Mouse (Mus musculus): ENCODE measurements around the gene Apoa2. TPM values are rescaled to one million over a fixed set of nuclear protein-coding genes. Genes with fewer than 3 reads are reported as not detected.

Apoa2 gene
- 1.9 and 2.6 TPM in 2 replicates for polyA plus RNA-seq (2016; fragmentation: Nextera tagmentation; extraction: Ambion mirVana)

DNA sequence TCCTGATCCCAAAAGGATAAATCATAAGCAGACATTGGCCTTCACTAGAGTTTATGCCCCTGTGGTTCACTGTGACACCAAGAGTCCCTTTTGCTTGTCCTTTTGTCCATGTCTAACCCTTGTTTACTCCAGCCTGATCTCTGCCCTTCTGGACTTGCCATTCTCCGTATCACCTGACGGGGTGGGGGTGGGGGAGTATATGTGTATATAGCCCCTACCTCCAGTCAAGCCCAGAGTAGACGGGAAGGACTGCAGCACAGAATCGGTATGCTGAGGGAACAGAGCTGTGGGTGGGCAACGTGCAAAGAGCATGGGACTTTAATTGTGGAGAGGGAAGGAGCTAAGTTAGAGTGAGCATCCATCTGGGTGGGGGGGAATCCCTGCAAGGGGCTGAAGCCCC is at the start of gene Apoa2:
Gene Apoa2 (plus strand): TSS at position 198 of the 400 bp plus-strand sequence.
- peaks cover 4% of the 10 kb centered on the region for H3K36me3 ChIP-seq
- H3K27me3 ChIP-seq (ENCODE audit: low read depth, poor library complexity, severe bottlenecking), result no peaks in the 10 kb centered on the region
- DNase-seq (ENCODE audit: low spot score), result no peak
- H3K4me3 ChIP-seq, result no peak within 1 kb of the TSS
- peak within 1 kb of the TSS; percentile 25; the same call in 1 of the 2 replicates for H3K27ac ChIP-seq
- H3K9me3 ChIP-seq (replicated peaks), result no peaks in the 10 kb centered on the region
- 83% methylated on average over 5 of the region's 5 CpGs for WGBS
- H3K4me1 ChIP-seq, result peaks cover 32% of the 10 kb centered on the region

DNA sequence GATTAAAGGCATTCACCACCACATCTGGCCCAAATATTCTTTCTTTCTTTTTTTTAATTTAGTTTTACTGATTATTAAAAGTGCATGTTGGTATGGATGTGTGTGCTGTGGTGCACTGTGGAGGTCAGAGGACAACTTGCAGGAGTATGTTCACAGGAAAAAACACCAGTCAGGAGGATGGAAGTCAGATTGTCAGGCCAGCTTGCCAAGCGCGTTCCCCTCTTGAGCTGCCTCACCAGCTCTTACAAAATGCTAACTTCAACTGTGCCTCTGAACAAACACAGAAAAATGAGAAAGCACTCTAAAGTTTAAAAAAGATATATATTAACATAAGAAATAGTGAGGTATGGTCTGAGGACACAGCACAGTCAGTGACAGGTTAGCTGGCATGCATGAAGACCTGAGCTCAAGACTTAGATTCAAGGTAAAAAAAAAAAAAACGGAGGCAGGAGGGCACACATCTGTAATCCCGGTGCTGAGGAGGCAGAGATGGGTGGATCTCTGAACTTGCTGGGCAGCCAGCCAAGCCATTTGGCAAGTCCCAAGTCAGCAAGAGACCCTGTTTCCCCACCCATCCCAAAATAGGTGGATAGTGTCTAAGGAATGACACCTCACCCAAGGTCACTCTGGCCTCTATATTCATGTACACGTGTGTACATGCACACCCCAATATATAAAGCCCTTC is 45.2 kb upstream of the Apoa2 start:
- 83% methylated on average over 5 of the region's 5 CpGs for WGBS
- Histone ChIP-seq H3K27me3 (ENCODE audit: low read depth, poor library complexity, severe bottlenecking) (no peaks in the 10 kb centered on the region), H3K27ac (no peak overlapping the region), H3K4me1 (0 out of 2 replicates have a peak, but pooled peaks cover 4% of the 10 kb centered on the region), H3K36me3 (no peaks in the 10 kb centered on the region), H3K9me3 (replicated peaks) (no peaks in the 10 kb centered on the region), H3K4me3 (no peak overlapping the region)
- no peak for DNase-seq (ENCODE audit: low spot score)

DNA sequence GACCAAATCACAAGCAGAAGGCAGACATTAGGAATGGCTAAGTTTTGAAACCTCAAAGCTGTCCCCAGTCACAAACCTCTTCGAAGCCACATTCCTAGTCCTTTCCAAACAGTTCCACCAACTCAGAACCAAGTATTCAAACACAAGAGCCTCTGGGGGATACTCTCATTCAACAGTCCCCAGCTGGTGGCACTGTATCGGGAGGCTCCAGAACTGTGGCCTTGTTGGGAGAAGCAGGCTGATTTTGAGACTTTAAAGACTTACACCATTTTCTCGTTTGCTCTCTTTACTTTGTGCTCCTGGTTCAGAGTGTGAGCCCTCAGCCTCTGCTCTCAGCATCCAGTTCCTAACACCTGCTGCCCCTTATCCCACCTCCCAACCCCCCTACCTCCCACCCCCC is 41.8 kb upstream of the Apoa2 start:
- no peaks in the 10 kb centered on the region for H3K36me3 ChIP-seq
- H3K27me3 ChIP-seq (ENCODE audit: low read depth, poor library complexity, severe bottlenecking), result peaks cover 13% of the 10 kb centered on the region; the same call in 1 of the 2 replicates
- peaks cover 18% of the 10 kb centered on the region for H3K4me1 ChIP-seq
- no peaks in the 10 kb centered on the region for H3K9me3 ChIP-seq (replicated peaks)
- 87% methylated on average over 3 of the region's 3 CpGs for WGBS
- no peak overlapping the region for H3K27ac ChIP-seq
- no peak for DNase-seq (ENCODE audit: low spot score)
- no peak overlapping the region for H3K4me3 ChIP-seq

DNA sequence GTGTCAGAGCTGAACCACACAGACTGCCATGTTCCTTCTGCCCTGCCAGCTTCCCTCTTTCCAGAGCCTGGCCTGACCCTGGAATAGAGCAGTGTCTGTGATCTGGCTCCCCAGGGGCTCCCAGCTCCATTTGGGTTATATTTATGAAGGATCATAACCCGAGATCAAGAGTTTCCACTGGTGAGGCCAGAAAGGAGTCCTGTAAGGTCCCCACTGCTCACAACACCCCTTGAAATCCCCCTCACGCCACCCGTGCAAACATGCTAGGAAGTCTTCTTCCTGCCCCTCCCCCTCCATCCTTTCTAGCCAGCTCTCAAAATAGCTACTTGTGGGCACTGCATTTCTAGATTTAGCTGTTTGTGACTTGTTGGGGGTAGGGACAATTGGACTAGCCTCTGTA is 41.2 kb upstream of the Apoa2 start:
- 64% methylated on average over 3 of the region's 3 CpGs for WGBS
- H3K27me3 ChIP-seq (ENCODE audit: low read depth, poor library complexity, severe bottlenecking), result peaks cover 16% of the 10 kb centered on the region; the same call in 1 of the 2 replicates
- no peak for DNase-seq (ENCODE audit: low spot score)
- H3K4me3 ChIP-seq, result no peak overlapping the region
- no peaks in the 10 kb centered on the region for H3K36me3 ChIP-seq
- peaks cover 18% of the 10 kb centered on the region for H3K4me1 ChIP-seq
- H3K9me3 ChIP-seq (replicated peaks), result no peaks in the 10 kb centered on the region
- no peak overlapping the region for H3K27ac ChIP-seq

DNA sequence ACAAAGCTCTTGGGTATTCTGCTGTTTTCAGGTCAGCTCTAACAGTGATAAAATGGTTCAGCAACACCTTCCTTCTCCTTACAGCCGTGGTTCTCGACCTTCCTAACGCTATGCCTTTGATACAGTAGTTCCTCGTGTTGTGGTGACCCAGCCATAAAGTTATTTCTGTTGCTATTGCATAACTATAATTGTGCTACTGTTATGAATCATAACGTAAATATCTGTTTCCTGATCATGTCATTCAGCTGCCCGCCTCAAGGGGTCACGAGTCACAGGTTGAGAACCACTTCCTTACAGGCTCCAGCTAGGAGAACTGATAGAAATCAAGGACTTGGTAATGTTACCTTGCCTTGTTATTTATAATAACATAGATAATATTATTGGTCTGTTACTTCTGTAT is 40.5 kb upstream of the Apoa2 start:
- Histone ChIP-seq H3K27ac (no peak overlapping the region), H3K9me3 (replicated peaks) (no peaks in the 10 kb centered on the region), H3K4me3 (no peak overlapping the region), H3K36me3 (no peaks in the 10 kb centered on the region), H3K27me3 (ENCODE audit: low read depth, poor library complexity, severe bottlenecking) (peaks cover 20% of the 10 kb centered on the region), H3K4me1 (peaks cover 24% of the 10 kb centered on the region)
- DNase-seq (ENCODE audit: low spot score), result no peak
- 88% methylated on average over 7 of the region's 7 CpGs for WGBS

DNA sequence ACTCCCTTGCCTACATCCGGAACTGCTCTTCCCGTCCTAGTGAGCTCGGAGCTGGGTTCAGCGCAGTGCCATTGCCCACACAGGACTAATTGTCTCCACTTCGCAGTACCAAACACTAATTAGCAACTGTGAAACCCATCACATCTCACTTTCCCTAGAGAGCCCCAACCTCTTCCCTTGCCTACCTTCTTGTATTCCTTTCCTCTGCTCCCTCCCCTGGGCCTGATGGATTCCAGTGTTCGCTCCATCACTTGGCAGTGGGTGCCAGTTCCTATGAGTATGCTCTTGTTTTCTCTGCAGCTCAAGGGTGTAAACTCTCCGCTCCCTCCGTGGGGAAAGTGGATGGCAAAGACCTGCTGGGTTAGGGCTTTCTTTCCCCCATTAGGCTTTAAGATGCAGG is 39.2 kb upstream of the Apoa2 start:
- 49% methylated on average over 8 of the region's 8 CpGs for WGBS
- no peak overlapping the region for H3K27ac ChIP-seq
- no peak overlapping the region for H3K4me3 ChIP-seq
- H3K27me3 ChIP-seq (ENCODE audit: low read depth, poor library complexity, severe bottlenecking), result peaks cover 31% of the 10 kb centered on the region
- H3K4me1 ChIP-seq, result peaks cover 30% of the 10 kb centered on the region
- H3K36me3 ChIP-seq, result no peaks in the 10 kb centered on the region
- H3K9me3 ChIP-seq (replicated peaks), result no peaks in the 10 kb centered on the region
- DNase-seq (ENCODE audit: low spot score), result no peak

DNA sequence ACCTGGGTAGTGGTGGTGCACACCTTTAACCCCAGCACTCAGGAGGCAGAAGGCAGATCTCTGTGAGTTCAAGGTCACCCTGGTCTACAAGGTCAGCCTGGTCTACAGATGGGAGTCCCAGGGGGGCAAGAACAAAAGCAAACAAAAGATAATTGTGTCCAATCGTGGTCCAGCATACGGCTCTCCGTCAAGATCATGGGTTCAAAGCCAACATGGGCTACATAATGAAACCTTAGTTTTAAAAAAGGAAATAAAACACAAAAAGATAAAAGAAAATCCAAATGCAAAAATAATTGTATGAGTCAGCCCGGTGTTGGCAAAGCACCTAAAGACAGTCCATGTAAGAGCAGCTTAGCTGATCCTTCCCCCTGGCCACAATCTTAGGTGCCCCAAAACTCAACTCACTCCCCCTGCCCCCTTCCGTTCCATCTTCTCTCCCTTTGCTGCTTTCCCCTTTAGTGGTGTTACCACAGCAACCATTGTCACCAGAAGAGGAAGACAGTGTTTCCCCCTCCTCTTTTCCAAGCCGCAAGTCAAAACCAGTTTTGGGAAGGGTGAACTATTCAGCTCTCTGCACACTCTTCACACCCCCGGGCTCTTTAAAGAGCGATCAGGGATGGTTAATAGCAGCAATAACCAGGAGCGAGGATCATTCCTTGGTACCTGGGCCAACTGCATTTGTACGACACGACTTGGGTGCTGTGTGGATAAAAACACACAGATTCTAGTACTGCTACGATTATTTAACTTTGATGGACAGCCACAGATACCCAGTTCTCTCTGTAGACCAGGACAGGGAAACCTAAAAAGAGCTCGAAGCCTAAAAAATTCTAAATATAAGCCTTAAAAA is 36.8 kb upstream of the Apoa2 start:
- 72% methylated on average over 13 of the region's 13 CpGs for WGBS
- no peak for DNase-seq (ENCODE audit: low spot score)
- peaks cover 35% of the 10 kb centered on the region for H3K4me1 ChIP-seq
- no peaks in the 10 kb centered on the region for H3K9me3 ChIP-seq (replicated peaks)
- no peak overlapping the region for H3K4me3 ChIP-seq
- no peaks in the 10 kb centered on the region for H3K36me3 ChIP-seq
- peaks cover 55% of the 10 kb centered on the region for H3K27me3 ChIP-seq (ENCODE audit: low read depth, poor library complexity, severe bottlenecking)
- no peak overlapping the region for H3K27ac ChIP-seq

DNA sequence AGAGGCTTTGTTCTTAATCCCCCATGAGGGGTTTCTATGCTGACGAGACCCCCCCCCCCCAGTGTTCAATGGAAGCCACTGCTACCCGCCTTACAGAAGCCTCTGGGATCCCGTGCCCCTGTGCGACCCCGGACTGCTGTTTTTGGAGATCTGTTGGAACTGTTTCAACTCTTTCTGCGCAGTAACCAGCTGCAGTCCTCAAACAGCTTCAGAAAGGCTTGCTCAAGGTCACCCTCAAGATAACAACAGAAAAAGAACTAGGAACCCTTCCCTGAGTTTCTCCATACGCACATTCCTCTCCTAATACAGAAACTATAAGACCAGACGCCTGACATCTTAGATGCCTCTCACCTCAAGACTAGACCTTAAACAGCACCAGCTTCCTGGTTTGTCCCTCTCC is 35.8 kb upstream of the Apoa2 start:
- no peaks in the 10 kb centered on the region for H3K9me3 ChIP-seq (replicated peaks)
- H3K27ac ChIP-seq, result peak overlapping the region; percentile 53; the same call in 1 of the 2 replicates
- H3K36me3 ChIP-seq, result no peaks in the 10 kb centered on the region
- H3K4me1 ChIP-seq, result peaks cover 40% of the 10 kb centered on the region
- no peak overlapping the region for H3K4me3 ChIP-seq
- peaks cover 65% of the 10 kb centered on the region for H3K27me3 ChIP-seq (ENCODE audit: low read depth, poor library complexity, severe bottlenecking)
- DNase-seq (ENCODE audit: low spot score), result no peak
- WGBS, result 43% methylated on average over 8 of the region's 8 CpGs

DNA sequence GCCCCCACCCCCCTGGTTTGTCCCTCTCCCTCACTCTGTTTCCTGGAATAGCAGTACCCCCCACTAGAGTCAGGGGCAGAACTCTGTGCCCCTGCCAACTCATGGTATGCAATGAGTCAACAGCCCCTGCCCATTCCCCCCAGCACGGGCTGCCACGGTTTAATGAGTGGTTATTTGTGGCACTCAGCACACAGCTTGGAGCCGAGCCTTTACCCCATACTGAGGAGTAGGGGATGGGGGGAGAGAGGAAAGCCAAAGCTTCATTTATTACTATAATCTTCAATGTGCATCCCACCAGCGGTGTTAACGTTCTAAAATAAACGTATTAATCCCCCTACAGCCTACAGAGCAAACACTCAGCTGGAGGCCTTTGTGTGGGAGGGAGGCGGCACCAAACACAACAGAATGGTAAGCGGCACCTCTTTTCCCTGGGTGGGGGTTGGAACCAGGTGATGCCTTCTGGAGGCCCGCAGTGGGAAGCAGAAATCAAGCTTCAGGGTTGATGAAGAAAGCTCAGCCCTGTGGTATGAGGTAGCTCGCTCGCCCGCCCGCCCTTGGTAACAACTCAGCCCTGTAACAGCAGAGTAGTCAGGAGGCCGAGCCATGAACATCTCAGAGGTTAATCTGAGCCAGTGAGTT is 35.3 kb upstream of the Apoa2 start:
- Histone ChIP-seq H3K4me3 (no peak overlapping the region), H3K27ac (peak overlapping the region; percentile 53; the same call in 1 of the 2 replicates), H3K27me3 (ENCODE audit: low read depth, poor library complexity, severe bottlenecking) (peaks cover 71% of the 10 kb centered on the region), H3K4me1 (peaks cover 46% of the 10 kb centered on the region), H3K9me3 (replicated peaks) (no peaks in the 10 kb centered on the region), H3K36me3 (no peaks in the 10 kb centered on the region)
- no peak for DNase-seq (ENCODE audit: low spot score)
- WGBS, result 38% methylated on average over 14 of the region's 14 CpGs

DNA sequence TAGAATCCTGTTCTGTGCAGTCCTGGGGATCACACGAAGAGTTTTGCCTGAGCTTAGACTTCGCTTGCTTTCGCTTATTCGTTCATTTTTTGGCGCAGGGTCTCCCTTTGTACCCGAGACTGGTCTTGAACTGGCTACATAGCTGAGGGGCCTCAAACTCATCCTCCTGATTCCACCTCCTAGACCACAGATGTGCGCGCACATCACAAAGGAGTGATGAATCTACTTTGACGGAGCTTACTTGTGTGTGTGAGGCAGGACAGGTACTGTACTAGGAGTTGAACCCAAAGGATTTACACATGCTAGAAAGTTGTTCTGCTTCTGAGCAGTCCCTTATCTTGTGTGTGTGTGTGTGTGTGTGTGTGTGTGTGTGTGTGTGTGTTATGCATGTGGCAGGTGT is 34.0 kb upstream of the Apoa2 start:
- DNase-seq (ENCODE audit: low spot score), result no peak
- no peaks in the 10 kb centered on the region for H3K9me3 ChIP-seq (replicated peaks)
- peaks cover 77% of the 10 kb centered on the region for H3K27me3 ChIP-seq (ENCODE audit: low read depth, poor library complexity, severe bottlenecking)
- H3K27ac ChIP-seq, result no peak overlapping the region
- no peaks in the 10 kb centered on the region for H3K36me3 ChIP-seq
- H3K4me1 ChIP-seq, result peaks cover 50% of the 10 kb centered on the region
- H3K4me3 ChIP-seq, result no peak overlapping the region
- WGBS, result 94% methylated on average over 9 of the region's 9 CpGs

DNA sequence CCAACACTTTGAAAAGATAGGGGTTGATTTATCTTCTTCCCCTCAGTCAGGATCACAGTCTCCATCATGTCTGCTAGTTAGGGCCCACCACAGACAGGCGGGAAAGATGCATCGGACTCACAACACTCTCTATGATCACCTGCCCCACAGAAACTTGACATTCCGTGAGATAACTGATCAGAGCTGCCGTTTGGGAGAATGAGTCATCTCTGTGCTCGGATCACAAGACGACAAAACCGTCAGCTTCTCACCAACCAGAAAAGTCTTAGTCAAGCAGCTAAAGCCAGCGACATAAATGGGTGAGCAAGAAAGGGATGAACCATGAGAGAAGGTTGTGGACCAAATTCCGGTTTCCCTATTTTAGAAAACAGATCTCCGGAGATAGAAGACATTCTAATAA is 32.6 kb upstream of the Apoa2 start:
- DNase-seq (ENCODE audit: low spot score), result no peak
- H3K27ac ChIP-seq, result no peak overlapping the region
- 49% methylated on average over 10 of the region's 10 CpGs for WGBS
- H3K9me3 ChIP-seq (replicated peaks), result no peaks in the 10 kb centered on the region
- peaks cover 85% of the 10 kb centered on the region for H3K27me3 ChIP-seq (ENCODE audit: low read depth, poor library complexity, severe bottlenecking)
- no peak overlapping the region for H3K4me3 ChIP-seq
- H3K4me1 ChIP-seq, result peaks cover 48% of the 10 kb centered on the region
- no peaks in the 10 kb centered on the region for H3K36me3 ChIP-seq

DNA sequence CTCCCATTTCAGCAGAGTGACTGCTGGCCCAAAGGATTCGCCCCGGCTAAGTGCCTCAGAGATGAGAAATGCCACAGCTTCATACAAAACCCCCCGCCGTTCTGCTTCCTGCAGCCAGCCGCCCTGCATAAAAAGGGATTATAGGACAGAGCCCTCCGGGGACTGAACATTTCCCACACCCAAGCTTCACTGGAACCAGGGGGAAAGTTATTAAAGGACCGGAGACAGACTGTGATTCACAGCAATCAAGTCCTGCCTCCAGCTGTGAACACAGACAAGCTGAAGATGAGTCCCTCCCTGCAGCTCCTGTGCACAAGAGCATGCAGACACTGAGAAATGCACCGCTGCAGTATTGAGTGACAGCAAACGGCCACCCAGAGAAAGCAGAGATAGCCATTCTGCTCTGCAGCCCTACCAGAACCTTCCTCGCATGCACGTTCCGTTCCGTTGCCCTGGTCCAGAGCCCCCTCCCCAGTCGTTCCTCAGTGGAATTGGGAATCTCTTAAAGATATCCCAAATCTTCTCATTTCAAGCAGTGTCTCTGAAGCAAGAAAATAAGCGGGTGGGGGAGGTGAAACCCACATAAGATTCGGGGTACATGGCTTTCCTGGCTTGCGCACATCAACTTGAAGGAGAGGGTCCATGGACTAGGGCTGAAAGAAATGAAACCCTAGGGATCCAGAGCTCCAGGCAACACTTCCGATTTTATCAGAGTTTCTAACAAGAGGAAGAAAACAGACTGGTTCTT is 31.6 kb upstream of the Apoa2 start:
- WGBS, result 4% methylated on average over 18 of the region's 18 CpGs
- Histone ChIP-seq H3K9me3 (replicated peaks) (no peaks in the 10 kb centered on the region), H3K27ac (no peak overlapping the region), H3K27me3 (ENCODE audit: low read depth, poor library complexity, severe bottlenecking) (peaks cover 92% of the 10 kb centered on the region), H3K36me3 (no peaks in the 10 kb centered on the region), H3K4me3 (peak overlapping the region; percentile 12), H3K4me1 (peaks cover 48% of the 10 kb centered on the region)
- peak; percentile 39 for DNase-seq (ENCODE audit: low spot score)

Measured in limb, embryonic 10.5 days (tissue).